8 mouse cellular contexts compared by ENCODE assay signal in the genomic region with DNA sequence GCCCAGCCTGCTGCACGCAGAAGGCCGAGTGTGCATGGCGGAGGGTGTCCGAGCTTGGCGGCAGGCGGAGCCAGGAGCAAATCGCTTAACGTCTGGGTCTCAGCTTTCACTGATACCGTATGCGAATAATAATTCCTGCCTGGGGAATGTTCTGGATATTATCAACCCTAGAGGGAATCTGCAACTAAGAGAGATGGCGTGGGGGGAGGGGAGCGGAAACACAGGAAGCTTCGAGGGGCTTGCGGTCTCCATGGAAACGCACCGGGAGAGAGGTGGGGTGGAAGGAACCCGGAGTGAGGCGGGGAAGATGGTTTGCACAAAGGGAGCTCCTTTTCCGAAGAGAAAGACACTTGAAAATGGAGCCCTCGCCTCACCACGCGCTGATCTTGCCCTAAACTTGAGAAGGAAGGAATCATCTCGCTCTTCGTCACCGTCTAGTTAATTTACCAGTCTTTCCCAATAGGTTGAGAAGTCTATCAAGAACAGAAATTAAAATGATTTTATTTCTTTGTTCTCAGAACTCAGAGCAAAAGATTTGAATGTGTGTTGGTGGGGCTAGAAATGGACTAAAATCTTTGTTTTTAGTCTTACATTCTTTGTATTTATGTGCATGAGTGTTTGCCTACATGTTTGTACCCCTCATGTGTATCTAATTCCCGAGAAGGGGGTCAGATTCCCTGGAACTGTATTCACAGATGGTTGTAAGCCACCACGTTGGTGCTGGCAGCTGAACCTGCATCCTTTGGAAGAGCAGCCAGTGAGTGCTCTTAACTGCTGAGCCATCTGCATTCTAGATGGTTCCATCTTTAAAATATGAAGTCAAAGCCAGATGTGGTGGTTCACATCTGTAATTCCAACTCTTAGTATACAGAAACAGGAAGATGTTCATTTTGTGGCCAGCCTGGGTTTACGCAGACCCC. TPM values are rescaled to one million over a fixed set of nuclear protein-coding genes. Genes with fewer than 3 reads are reported as not detected.
DNase-seq lines count a peak whose midpoint lies in the region; ATAC-seq and TF ChIP-seq lines count a peak whose summit lies in the region.

No protein-coding gene starts in this region.

- H3K4me3 ChIP-seq in forebrain, embryonic 14.5 days (ENCODE audit: low read depth, low read length), result peak overlapping the region; percentile 5; the same call in 1 of the 2 replicates
- no peak overlapping the region for H3K4me3 ChIP-seq in hindbrain, embryonic 11.5 days (ENCODE audit: low read depth, low read length)
- no peak overlapping the region for H3K4me3 ChIP-seq in midbrain, embryonic 11.5 days (ENCODE audit: low read depth, low read length)
- H3K4me3 ChIP-seq in stomach, postnatal 0 days (ENCODE audit: low read depth, low read length), result peak overlapping the region; percentile 28

- ATAC-seq in forebrain, embryonic 14.5 days, result peak; percentile 91
- ATAC-seq in hindbrain, embryonic 11.5 days (ENCODE audit: low FRiP score), result peak; percentile 78
- ATAC-seq in midbrain, embryonic 11.5 days (ENCODE audit: low FRiP score), result peak; percentile 78
- no peak; the same call in 1 of the 2 replicates for ATAC-seq in stomach, postnatal 0 days (ENCODE audit: low FRiP score, low TSS enrichment)

- H3K9ac ChIP-seq in forebrain, embryonic 14.5 days (ENCODE audit: low read length), result peak overlapping the region; percentile 51
- peak overlapping the region; percentile 40; the same call in 1 of the 2 replicates for H3K9ac ChIP-seq in hindbrain, embryonic 11.5 days (ENCODE audit: low read depth, low read length)
- H3K9ac ChIP-seq in midbrain, embryonic 11.5 days (ENCODE audit: low read length), result peak overlapping the region; percentile 53
- no peak overlapping the region for H3K9ac ChIP-seq in stomach, postnatal 0 days (ENCODE audit: low read length)

- TF ChIP-seq EP300 in stomach, postnatal 0 days (optimal IDR thresholded peaks at IDR 0.05), result no peak

- H3K27ac ChIP-seq in forebrain, embryonic 14.5 days (ENCODE audit: low read depth, low read length), result peak overlapping the region; percentile 92
- H3K27ac ChIP-seq in hindbrain, embryonic 11.5 days (ENCODE audit: low read depth, low read length), result peak overlapping the region; percentile 87
- H3K27ac ChIP-seq in midbrain, embryonic 11.5 days (ENCODE audit: low read depth, low read length), result peak overlapping the region; percentile 92
- H3K27ac ChIP-seq in stomach, postnatal 0 days (replicated peaks), result no peak overlapping the region

- intact Hi-C loops in left cerebral cortex, postnatal 4 days (cut with DNase I), result no loop called here

- no peaks in the 10 kb centered on the region for H3K36me3 ChIP-seq in forebrain, embryonic 14.5 days (ENCODE audit: control insufficient read depth, insufficient read depth, low read length)
- no peaks in the 10 kb centered on the region for H3K36me3 ChIP-seq in hindbrain, embryonic 11.5 days (ENCODE audit: control insufficient read depth, insufficient read depth, low read length)
- H3K36me3 ChIP-seq in midbrain, embryonic 11.5 days (ENCODE audit: control insufficient read depth, insufficient read depth, low read length), result no peaks in the 10 kb centered on the region
- H3K36me3 ChIP-seq in stomach, postnatal 0 days (ENCODE audit: control insufficient read depth, insufficient read depth, low read length), result no peaks in the 10 kb centered on the region

- TF ChIP-seq CTCF in stomach, postnatal 0 days (IDR thresholded peaks at IDR 0.05; ENCODE audit: low read depth), result peak; percentile 20; the same call in 1 of the 2 replicates

- no peaks in the 10 kb centered on the region for H3K9me3 ChIP-seq in forebrain, embryonic 14.5 days (replicated peaks; ENCODE audit: control insufficient read depth, low read length)
- no peaks in the 10 kb centered on the region for H3K9me3 ChIP-seq in hindbrain, embryonic 11.5 days (ENCODE audit: control insufficient read depth, low read length)
- H3K9me3 ChIP-seq in midbrain, embryonic 11.5 days (ENCODE audit: control insufficient read depth, low read length), result no peaks in the 10 kb centered on the region
- H3K9me3 ChIP-seq in stomach, postnatal 0 days (ENCODE audit: control insufficient read depth, low read length), result no peaks in the 10 kb centered on the region

- H3K27me3 ChIP-seq in forebrain, embryonic 14.5 days (replicated peaks; ENCODE audit: control insufficient read depth, insufficient read depth, low read length), result no peaks in the 10 kb centered on the region
- no peaks in the 10 kb centered on the region for H3K27me3 ChIP-seq in hindbrain, embryonic 11.5 days (ENCODE audit: control insufficient read depth, insufficient read depth, low read length)
- H3K27me3 ChIP-seq in midbrain, embryonic 11.5 days (ENCODE audit: control insufficient read depth, insufficient read depth, low read length), result no peaks in the 10 kb centered on the region
- H3K27me3 ChIP-seq in stomach, postnatal 0 days (ENCODE audit: control insufficient read depth, insufficient read depth, low read length), result no peaks in the 10 kb centered on the region

- 5% methylated on average over 28 of the region's 28 CpGs for WGBS in forebrain, embryonic 14.5 days
- WGBS in hindbrain, embryonic 11.5 days, result 4% methylated on average over 28 of the region's 28 CpGs
- 5% methylated on average over 28 of the region's 28 CpGs for WGBS in midbrain, embryonic 11.5 days
- 13% methylated on average over 28 of the region's 28 CpGs for WGBS in stomach, postnatal 0 days

- peak overlapping the region; percentile 37 for H3K4me2 ChIP-seq in forebrain, embryonic 14.5 days (ENCODE audit: low read length)
- no peak overlapping the region for H3K4me2 ChIP-seq in hindbrain, embryonic 11.5 days (replicated peaks; ENCODE audit: low read depth, low read length)
- H3K4me2 ChIP-seq in midbrain, embryonic 11.5 days, result peak overlapping the region; percentile 14; the same call in 1 of the 2 replicates
- peak overlapping the region; percentile 51 for H3K4me2 ChIP-seq in stomach, postnatal 0 days (replicated peaks; ENCODE audit: low read depth)

- peaks cover 43% of the 10 kb centered on the region for H3K4me1 ChIP-seq in forebrain, embryonic 14.5 days (ENCODE audit: control insufficient read depth, insufficient read depth, low read length)
- H3K4me1 ChIP-seq in hindbrain, embryonic 11.5 days (replicated peaks; ENCODE audit: control insufficient read depth, insufficient read depth, low read length), result peaks cover 16% of the 10 kb centered on the region
- H3K4me1 ChIP-seq in midbrain, embryonic 11.5 days (ENCODE audit: control insufficient read depth, insufficient read depth, low read length), result peaks cover 55% of the 10 kb centered on the region
- H3K4me1 ChIP-seq in stomach, postnatal 0 days (replicated peaks; ENCODE audit: control insufficient read depth, insufficient read depth), result no peaks in the 10 kb centered on the region; the same call in 1 of the 2 replicates

- DNase-seq in ovary, adult 18-20 months (ENCODE audit: low spot score), result peak; percentile 59
- DNase-seq in ovary, postnatal 10 days (ENCODE audit: low spot score), result no peak
- DNase-seq in forebrain, embryonic 14.5 days (ENCODE audit: low spot score), result peak; percentile 98
- peak; percentile 96 for DNase-seq in hindbrain, embryonic 11.5 days (ENCODE audit: low spot score)
- DNase-seq in left cerebral cortex, postnatal 4 days, result peak; percentile 94
- peak; percentile 98 for DNase-seq in midbrain, embryonic 11.5 days (ENCODE audit: low spot score, missing footprints)
- peak; percentile 64 for DNase-seq in stomach, postnatal 0 days (ENCODE audit: low spot score)
- DNase-seq in urinary bladder, postnatal 36 days (ENCODE audit: low spot score in 2 of 2), result no peak

RNA-seq across cellular contexts. Expression of a gene that starts 22.8 kb away (rescaled TPM):
- 2.7 and 3.6 TPM in 2 replicates for polyA plus RNA-seq in forebrain, embryonic 14.5 days (2014; fragmentation: Nextera tagmentation; extraction: Ambion mirVana)
- 2.0 and 3.2 TPM in 2 replicates for polyA plus RNA-seq in hindbrain, embryonic 11.5 days (2014; fragmentation: Nextera tagmentation; extraction: Ambion mirVana)
- total RNA-seq in left cerebral cortex, postnatal 4 days (2021), result not detected
- 1.6 and 2.4 TPM in 2 replicates for polyA plus RNA-seq in midbrain, embryonic 11.5 days (2014; fragmentation: Nextera tagmentation; extraction: Ambion mirVana)
- polyA plus RNA-seq in stomach, postnatal 0 days (2015; fragmentation: Nextera tagmentation; extraction: Ambion mirVana), result 4.5 and 4.9 TPM in 2 replicates

RNA-seq across cellular contexts. Expression of a gene that starts 32.5 kb away (rescaled TPM):
- 43.1 and 52.2 TPM in 2 replicates for polyA plus RNA-seq in forebrain, embryonic 14.5 days (2014; fragmentation: Nextera tagmentation; extraction: Ambion mirVana)
- 42.1 and 53.1 TPM in 2 replicates for polyA plus RNA-seq in hindbrain, embryonic 11.5 days (2014; fragmentation: Nextera tagmentation; extraction: Ambion mirVana)
- total RNA-seq in left cerebral cortex, postnatal 4 days (2021), result 10 to 100 TPM; 31.2 to 40.7 TPM
- 54.6 and 55.5 TPM in 2 replicates for polyA plus RNA-seq in midbrain, embryonic 11.5 days (2014; fragmentation: Nextera tagmentation; extraction: Ambion mirVana)
- 59.3 and 62.3 TPM in 2 replicates for polyA plus RNA-seq in stomach, postnatal 0 days (2015; fragmentation: Nextera tagmentation; extraction: Ambion mirVana)

RNA-seq across cellular contexts. Expression of a gene that starts 46.4 kb away (rescaled TPM):
- polyA plus RNA-seq in forebrain, embryonic 14.5 days (2014; fragmentation: Nextera tagmentation; extraction: Ambion mirVana), result 26.9 and 28.9 TPM in 2 replicates
- polyA plus RNA-seq in hindbrain, embryonic 11.5 days (2014; fragmentation: Nextera tagmentation; extraction: Ambion mirVana), result 47.3 and 52.8 TPM in 2 replicates
- 10 to 100 TPM; 15.5 to 16.2 TPM for total RNA-seq in left cerebral cortex, postnatal 4 days (2021)
- polyA plus RNA-seq in midbrain, embryonic 11.5 days (2014; fragmentation: Nextera tagmentation; extraction: Ambion mirVana), result 50.8 and 52.4 TPM in 2 replicates
- polyA plus RNA-seq in stomach, postnatal 0 days (2015; fragmentation: Nextera tagmentation; extraction: Ambion mirVana), result 34.5 and 35.5 TPM in 2 replicates

RNA-seq across cellular contexts. Expression of a gene that starts 59.5 kb away (rescaled TPM):
- 24.2 and 31.1 TPM in 2 replicates for polyA plus RNA-seq in forebrain, embryonic 14.5 days (2014; fragmentation: Nextera tagmentation; extraction: Ambion mirVana)
- 18.6 and 22.2 TPM in 2 replicates for polyA plus RNA-seq in hindbrain, embryonic 11.5 days (2014; fragmentation: Nextera tagmentation; extraction: Ambion mirVana)
- total RNA-seq in left cerebral cortex, postnatal 4 days (2021), result 100 to 1,000 TPM; 150 to 152 TPM
- polyA plus RNA-seq in midbrain, embryonic 11.5 days (2014; fragmentation: Nextera tagmentation; extraction: Ambion mirVana), result 18.8 and 22.5 TPM in 2 replicates
- polyA plus RNA-seq in stomach, postnatal 0 days (2015; fragmentation: Nextera tagmentation; extraction: Ambion mirVana), result 4.3 and 4.7 TPM in 2 replicates

Comparison
In these comparisons a context has a peak if more than half of its experiments do, and no peak if none do; other contexts are left out.
1. DNase-seq: peak in ovary, adult 18-20 months (single experiment), forebrain, embryonic 14.5 days (single experiment), hindbrain, embryonic 11.5 days (single experiment), left cerebral cortex, postnatal 4 days (single experiment), midbrain, embryonic 11.5 days (single experiment) and stomach, postnatal 0 days (single experiment); none in ovary, postnatal 10 days (single experiment) and urinary bladder, postnatal 36 days (0 of 2).
2. H3K4me3 ChIP-seq: peak in forebrain, embryonic 14.5 days (single experiment) and stomach, postnatal 0 days (single experiment); none in hindbrain, embryonic 11.5 days (single experiment) and midbrain, embryonic 11.5 days (single experiment).